Mouse (Mus musculus): ENCODE data around the gene Tm2d1. TPM values are rescaled to one million over a fixed set of nuclear protein-coding genes. Genes with fewer than 3 reads are reported as not detected.
A peak's percentile ranks its signal among the peaks of the same experiment; 100 is the strongest.
"Not testable (repeated sequence)": the region's sequence is repeated elsewhere in the genome, so short reads cannot be mapped to it uniquely, and the experiment has no call there.

Gene Tm2d1
- polyA plus RNA-seq (2015; fragmentation: Nextera tagmentation; extraction: Ambion mirVana), result 106 and 113 TPM in 2 replicates

GRCm38 (mm10) chr4:98382716-98383424, at the start of gene Tm2d1:
Gene Tm2d1, minus strand, starts transcription at chr4:98383306.
- Histone ChIP-seq H3K4me3 (ENCODE audit: low read depth, low read length) (peak within 1 kb of the TSS; percentile 83), H3K9ac (ENCODE audit: low read depth, low read length) (peak within 1 kb of the TSS; percentile 86), H3K27ac (ENCODE audit: low read depth, low read length) (peak within 1 kb of the TSS; percentile 78), H3K4me1 (replicated peaks; ENCODE audit: control insufficient read depth, insufficient read depth, low read length) (no peaks in the 10 kb centered on the region), H3K27me3 (replicated peaks; ENCODE audit: control insufficient read depth, insufficient read depth, low read length) (no peaks in the 10 kb centered on the region), H3K36me3 (ENCODE audit: control insufficient read depth, insufficient read depth) (peaks cover 3% of the 10 kb centered on the region; the same call in 1 of the 2 replicates), H3K9me3 (ENCODE audit: control insufficient read depth) (no peaks in the 10 kb centered on the region), H3K4me2 (replicated peaks; ENCODE audit: low read depth) (peak within 1 kb of the TSS; percentile 66)
- WGBS, result under 1% methylated on average over 46 of the region's 46 CpGs
- peak; percentile 94 for ATAC-seq
- TF ChIP-seq CTCF (IDR thresholded peaks at IDR 0.05; ENCODE audit: low read depth), result no peak

GRCm38 (mm10) chr4:98428371-98428770, 45.3 kb upstream of the Tm2d1 start:
- no peak overlapping the region for H3K4me2 ChIP-seq (replicated peaks; ENCODE audit: low read depth)
- 70% methylated on average over 8 of the region's 8 CpGs for WGBS
- no peaks in the 10 kb centered on the region for H3K27me3 ChIP-seq (replicated peaks; ENCODE audit: control insufficient read depth, insufficient read depth, low read length)
- H3K4me1 ChIP-seq (replicated peaks; ENCODE audit: control insufficient read depth, insufficient read depth, low read length), result no peaks in the 10 kb centered on the region
- no peak for ATAC-seq
- peaks cover 21% of the 10 kb centered on the region for H3K36me3 ChIP-seq (ENCODE audit: control insufficient read depth, insufficient read depth)
- no peak overlapping the region for H3K27ac ChIP-seq (ENCODE audit: low read depth, low read length)
- H3K9me3 ChIP-seq (ENCODE audit: control insufficient read depth), result no peaks in the 10 kb centered on the region
- no peak overlapping the region for H3K4me3 ChIP-seq (ENCODE audit: low read depth, low read length)
- TF ChIP-seq CTCF (IDR thresholded peaks at IDR 0.05; ENCODE audit: low read depth), result no peak
- H3K9ac ChIP-seq (ENCODE audit: low read depth, low read length), result no peak overlapping the region

GRCm38 (mm10) chr4:98415150-98415549, 32.0 kb upstream of the Tm2d1 start:
- not testable (repeated sequence) for H3K4me2 ChIP-seq (replicated peaks; ENCODE audit: low read depth); H3K4me1 ChIP-seq (replicated peaks; ENCODE audit: control insufficient read depth, insufficient read depth, low read length); H3K9me3 ChIP-seq (ENCODE audit: control insufficient read depth); H3K27ac ChIP-seq (ENCODE audit: low read depth, low read length); H3K9ac ChIP-seq (ENCODE audit: low read depth, low read length); ATAC-seq; H3K27me3 ChIP-seq (replicated peaks; ENCODE audit: control insufficient read depth, insufficient read depth, low read length); H3K4me3 ChIP-seq (ENCODE audit: low read depth, low read length)
- H3K36me3 ChIP-seq (ENCODE audit: control insufficient read depth, insufficient read depth), result peaks cover 20% of the 10 kb centered on the region; the same call in 1 of the 2 replicates
- WGBS, result 95% methylated on average over 8 of the region's 8 CpGs

- ATAC-seq, result no peak
- 82% methylated on average over 4 of the region's 4 CpGs for whole genome bisulfite sequencing
- Histone ChIP-seq H3K4me1 (replicated peaks; ENCODE audit: control insufficient read depth, insufficient read depth, low read length) (no peaks in the 10 kb centered on the region), H3K9ac (ENCODE audit: low read depth, low read length) (no peak overlapping the region), H3K27me3 (replicated peaks; ENCODE audit: control insufficient read depth, insufficient read depth, low read length) (no peaks in the 10 kb centered on the region), H3K4me3 (ENCODE audit: low read depth, low read length) (no peak overlapping the region), H3K4me2 (replicated peaks; ENCODE audit: low read depth) (no peak overlapping the region), H3K9me3 (ENCODE audit: control insufficient read depth) (no peaks in the 10 kb centered on the region), H3K36me3 (ENCODE audit: control insufficient read depth, insufficient read depth) (peaks cover 20% of the 10 kb centered on the region; the same call in 1 of the 2 replicates), H3K27ac (ENCODE audit: low read depth, low read length) (no peak overlapping the region)
- no peak for TF ChIP-seq CTCF (IDR thresholded peaks at IDR 0.05; ENCODE audit: low read depth)
Observed at GRCm38 (mm10) chr4:98408455-98408854, 25.3 kb upstream of the Tm2d1 start.

- H3K9ac ChIP-seq (ENCODE audit: low read depth, low read length), result no peak overlapping the region
- no peaks in the 10 kb centered on the region for H3K27me3 ChIP-seq (replicated peaks; ENCODE audit: control insufficient read depth, insufficient read depth, low read length)
- no peak for TF ChIP-seq CTCF (IDR thresholded peaks at IDR 0.05; ENCODE audit: low read depth)
- no peak for ATAC-seq
- no peaks in the 10 kb centered on the region for H3K9me3 ChIP-seq (ENCODE audit: control insufficient read depth)
- no peak overlapping the region for H3K4me3 ChIP-seq (ENCODE audit: low read depth, low read length)
- H3K27ac ChIP-seq (ENCODE audit: low read depth, low read length), result no peak overlapping the region
- H3K36me3 ChIP-seq (ENCODE audit: control insufficient read depth, insufficient read depth), result peaks cover 4% of the 10 kb centered on the region; the same call in 1 of the 2 replicates
- 86% methylated on average over 6 of the region's 6 CpGs for WGBS
- no peak overlapping the region for H3K4me2 ChIP-seq (replicated peaks; ENCODE audit: low read depth)
- H3K4me1 ChIP-seq (replicated peaks; ENCODE audit: control insufficient read depth, insufficient read depth, low read length), result no peaks in the 10 kb centered on the region
Observed at GRCm38 (mm10) chr4:98404412-98404811, 21.3 kb upstream of the Tm2d1 start.

- no peak for TF ChIP-seq CTCF (IDR thresholded peaks at IDR 0.05; ENCODE audit: low read depth)
- peaks cover 1% of the 10 kb centered on the region; the same call in 1 of the 2 replicates for H3K36me3 ChIP-seq (ENCODE audit: control insufficient read depth, insufficient read depth)
- H3K27me3 ChIP-seq (replicated peaks; ENCODE audit: control insufficient read depth, insufficient read depth, low read length), result no peaks in the 10 kb centered on the region
- WGBS, result 68% methylated on average over 4 of the region's 4 CpGs
- no peak overlapping the region for H3K4me2 ChIP-seq (replicated peaks; ENCODE audit: low read depth)
- no peak overlapping the region for H3K27ac ChIP-seq (ENCODE audit: low read depth, low read length)
- no peaks in the 10 kb centered on the region for H3K4me1 ChIP-seq (replicated peaks; ENCODE audit: control insufficient read depth, insufficient read depth, low read length)
- H3K9ac ChIP-seq (ENCODE audit: low read depth, low read length), result no peak overlapping the region
- H3K4me3 ChIP-seq (ENCODE audit: low read depth, low read length), result no peak overlapping the region
- no peak for ATAC-seq
- no peaks in the 10 kb centered on the region for H3K9me3 ChIP-seq (ENCODE audit: control insufficient read depth)
Observed at GRCm38 (mm10) chr4:98403492-98403891, 20.4 kb upstream of the Tm2d1 start.

Data from intestine, postnatal 0 days (tissue).